In genomic region chr13:5822586-5822985, GRCm38 (mm10) we compare ENCODE assay signal across 17 mouse cellular contexts. TPM values are rescaled to one million over a fixed set of nuclear protein-coding genes. Genes with fewer than 3 reads are reported as not detected.
DNase-seq lines count a peak whose midpoint lies in the region; ATAC-seq and TF ChIP-seq lines count a peak whose summit lies in the region.
"Had no signal": no experiment of that assay in that cellular context is flagged by ENCODE, and none has a peak within 500 bp of the region (broad histone marks: within the 10 kb centered on the region; RNA-seq: fewer than 3 reads in every experiment).

No protein-coding gene starts in this region.

- WGBS in heart, embryonic 13.5 days: 39% methylated on average over 11 of the region's 11 CpGs
- WGBS in liver, embryonic 11.5 days: 58% methylated on average over 11 of the region's 11 CpGs
- 15% methylated on average over 11 of the region's 11 CpGs for WGBS in lung, embryonic 14.5 days
- 17% methylated on average over 11 of the region's 11 CpGs for WGBS in stomach, embryonic 15.5 days

- H3K4me1 ChIP-seq in heart, embryonic 13.5 days: peaks cover 46% of the 10 kb centered on the region
- 0 out of 2 replicates have a peak, but pooled peaks cover 4% of the 10 kb centered on the region for H3K4me1 ChIP-seq in liver, embryonic 11.5 days (replicated peaks; ENCODE audit: control insufficient read depth, insufficient read depth, low read length)
- peaks cover 5% of the 10 kb centered on the region; the same call in 1 of the 2 replicates for H3K4me1 ChIP-seq in lung, embryonic 14.5 days (ENCODE audit: insufficient read depth)
- peaks cover 6% of the 10 kb centered on the region; the same call in 1 of the 2 replicates for H3K4me1 ChIP-seq in stomach, embryonic 15.5 days

- DNase-seq in heart, adult 18-20 months: no peak
- DNase-seq in liver, embryonic 11.5 days (ENCODE audit: low spot score): no peak
- DNase-seq in liver: no peak
- peak; percentile 65 for DNase-seq in lung, embryonic 14.5 days
- no peak for DNase-seq in layer of hippocampus, adult 8-10 months (ENCODE audit: low spot score in 2 of 2)
- DNase-seq: adrenal gland, adult 8-10 months; cerebellum, adult 9-11 months; embryo, embryonic 11 days; gastrocnemius, postnatal 25 days; kidney, postnatal 36 days had no signal

- H3K9ac ChIP-seq in heart, embryonic 13.5 days: no peak overlapping the region
- H3K9ac ChIP-seq in liver, embryonic 11.5 days (ENCODE audit: low read depth, low read length): no peak overlapping the region
- H3K9ac ChIP-seq in lung, embryonic 14.5 days: no peak overlapping the region
- H3K9ac ChIP-seq in stomach, embryonic 15.5 days: no peak overlapping the region
- H3K9ac ChIP-seq: hindbrain, embryonic 14.5 days; neural tube, embryonic 12.5 days had no signal

- H3K9me3 ChIP-seq in heart, embryonic 13.5 days: no peaks in the 10 kb centered on the region
- no peaks in the 10 kb centered on the region for H3K9me3 ChIP-seq in liver, embryonic 11.5 days (ENCODE audit: control insufficient read depth, low read length)
- no peaks in the 10 kb centered on the region for H3K9me3 ChIP-seq in lung, embryonic 14.5 days (ENCODE audit: low read depth, low read length)
- H3K9me3 ChIP-seq in stomach, embryonic 15.5 days: no peaks in the 10 kb centered on the region
- H3K9me3 ChIP-seq: G1E; neural tube, embryonic 12.5 days had no signal

- ATAC-seq in heart, embryonic 13.5 days (ENCODE audit: extremely low read depth, insufficient number of reproducible peaks, low FRiP score, low TSS enrichment): no peak
- ATAC-seq in liver, embryonic 11.5 days (replicated peaks; ENCODE audit: low FRiP score): no peak
- peak; percentile 78 for ATAC-seq in lung, embryonic 14.5 days (ENCODE audit: insufficient read depth)
- ATAC-seq in stomach, embryonic 15.5 days (ENCODE audit: insufficient read depth, low FRiP score, low read depth): peak; percentile 49
- ATAC-seq: midbrain, embryonic 16.5 days had no signal

- H3K36me3 ChIP-seq in heart, embryonic 13.5 days: no peaks in the 10 kb centered on the region
- no peaks in the 10 kb centered on the region for H3K36me3 ChIP-seq in liver, embryonic 11.5 days (ENCODE audit: control insufficient read depth, insufficient read depth, low read length)
- no peaks in the 10 kb centered on the region for H3K36me3 ChIP-seq in lung, embryonic 14.5 days (ENCODE audit: insufficient read depth)
- no peaks in the 10 kb centered on the region for H3K36me3 ChIP-seq in stomach, embryonic 15.5 days
- H3K36me3 ChIP-seq: G1E; neural tube, embryonic 12.5 days had no signal

- H3K27me3 ChIP-seq in heart, embryonic 13.5 days (replicated peaks): no peaks in the 10 kb centered on the region
- no peaks in the 10 kb centered on the region for H3K27me3 ChIP-seq in liver, embryonic 11.5 days (replicated peaks; ENCODE audit: control insufficient read depth, insufficient read depth, low read length)
- H3K27me3 ChIP-seq in lung, embryonic 14.5 days (ENCODE audit: insufficient read depth, low read length): no peaks in the 10 kb centered on the region
- H3K27me3 ChIP-seq in stomach, embryonic 15.5 days (replicated peaks): no peaks in the 10 kb centered on the region
- H3K27me3 ChIP-seq: neural tube, embryonic 12.5 days had no signal

- peak overlapping the region; percentile 36 for H3K4me2 ChIP-seq in heart, embryonic 13.5 days
- peak overlapping the region; percentile 17; the same call in 1 of the 2 replicates for H3K4me2 ChIP-seq in liver, embryonic 11.5 days
- H3K4me2 ChIP-seq in lung, embryonic 14.5 days: peak overlapping the region; percentile 38
- peak overlapping the region; percentile 35 for H3K4me2 ChIP-seq in stomach, embryonic 15.5 days
- H3K4me2 ChIP-seq: hindbrain, embryonic 14.5 days; neural tube, embryonic 12.5 days had no signal

- no peak for TF ChIP-seq CTCF in lung, embryonic 14.5 days (IDR thresholded peaks at IDR 0.05; ENCODE audit: low read depth)

- peak overlapping the region; percentile 57 for H3K27ac ChIP-seq in heart, embryonic 13.5 days (replicated peaks)
- no peak overlapping the region for H3K27ac ChIP-seq in liver, embryonic 11.5 days (ENCODE audit: low read depth, low read length)
- H3K27ac ChIP-seq in lung, embryonic 14.5 days (ENCODE audit: low read depth): peak overlapping the region; percentile 10
- H3K27ac ChIP-seq in stomach, embryonic 15.5 days: no peak overlapping the region
- H3K27ac ChIP-seq: hindbrain, embryonic 14.5 days; neural tube, embryonic 12.5 days had no signal

- no peak overlapping the region for H3K4me3 ChIP-seq in heart, embryonic 13.5 days
- no peak overlapping the region for H3K4me3 ChIP-seq in liver, embryonic 11.5 days (ENCODE audit: low read depth, low read length)
- no peak overlapping the region for H3K4me3 ChIP-seq in lung, embryonic 14.5 days (ENCODE audit: low read depth, low read length)
- H3K4me3 ChIP-seq in stomach, embryonic 15.5 days (replicated peaks): 0 out of 2 replicates have a peak overlapping the region, but pooled peaks have one; percentile 2
- H3K4me3 ChIP-seq: erythroblast, embryonic 14.5 days; neural tube, embryonic 12.5 days had no signal

RNA-seq across cellular contexts. Expression of gene Klf6, which starts 38.7 kb away (rescaled TPM):
- 63.8 and 64.3 TPM in 2 replicates for polyA plus RNA-seq in heart, embryonic 13.5 days (2015; fragmentation: Nextera tagmentation; extraction: Ambion mirVana)
- 10 to 100 TPM; 64.8 to 69.7 TPM for total RNA-seq in heart, adult 18-20 months (2021)
- 25.7 and 31.5 TPM in 2 replicates for polyA plus RNA-seq in liver, embryonic 11.5 days (2014; fragmentation: Nextera tagmentation; extraction: Ambion mirVana)
- polyA plus RNA-seq in lung, embryonic 14.5 days (2014; fragmentation: Nextera tagmentation; extraction: Ambion mirVana): 57.2 and 59.6 TPM in 2 replicates
- 80.4 and 88.9 TPM in 2 replicates for polyA plus RNA-seq in stomach, embryonic 15.5 days (2015; fragmentation: Nextera tagmentation; extraction: Ambion mirVana)
- total RNA-seq in layer of hippocampus, adult 8-10 months (2022): 10 to 100 TPM; 30.6 to 38.0 (median 33.1) TPM

Comparison
In these comparisons a context has a peak if more than half of its experiments do, and no peak if none do; other contexts are left out.
1. ATAC-seq: peak in lung, embryonic 14.5 days (single experiment) and stomach, embryonic 15.5 days (single experiment); none in heart, embryonic 13.5 days (single experiment) and liver, embryonic 11.5 days (single experiment).
2. H3K27ac ChIP-seq: peak in heart, embryonic 13.5 days (single experiment) and lung, embryonic 14.5 days (single experiment); none in liver, embryonic 11.5 days (single experiment) and stomach, embryonic 15.5 days (single experiment).
3. Peak in every context shown above with its lines, with median percentiles within 50 percentile points of each other: H3K4me2 ChIP-seq.